Mouse (Mus musculus) heart, adult 2 months (tissue): ENCODE results near the gene St8sia1. TPM values are rescaled to one million over a fixed set of nuclear protein-coding genes. Genes with fewer than 3 reads are reported as not detected.
A peak's percentile ranks its signal among the peaks of the same experiment; 100 is the strongest.

Source experiments
- DNase-seq, 2 experiments: peaks; one replicate each; pipeline ENCODE4 v3.0.0; 2021
- H3K27ac ChIP-seq: fragments of 200-600 bp; 2 replicates; pipeline ENCODE4 v1.8.1; 2022
- H3K27me3 ChIP-seq: fragments of 200-500 bp; 2 replicates; pipeline ENCODE4 v1.6.1; 2012; ENCODE audit warnings: mild to moderate bottlenecking, low read length, inconsistent platforms, mixed read lengths; ENCODE audit not compliant: control insufficient read depth, insufficient read depth
- H3K36me3 ChIP-seq: fragments of 200-500 bp; 2 replicates; pipeline ENCODE4 v1.6.1; 2012; ENCODE audit warnings: low read length, inconsistent platforms; ENCODE audit not compliant: control insufficient read depth, insufficient read depth
- H3K4me1 ChIP-seq: fragments of 200-500 bp; 2 replicates; pipeline ENCODE4 v1.6.1; 2011; ENCODE audit warnings: low read length; ENCODE audit not compliant: control insufficient read depth, insufficient read depth
- H3K4me3 ChIP-seq: fragments of 200-600 bp; 2 replicates; pipeline ENCODE4 v1.8.1; 2022
- H3K79me2 ChIP-seq: fragments of 200-500 bp; replicated peaks from 2 replicates; pipeline ENCODE4 v1.6.1; 2012; ENCODE audit warnings: mild to moderate bottlenecking, inconsistent platforms, low read length, moderate library complexity, mixed read lengths; ENCODE audit not compliant: control insufficient read depth, insufficient read depth
- H3K9ac ChIP-seq: fragments of 200-500 bp; 2 replicates; pipeline ENCODE4 v1.6.1; 2012; ENCODE audit warnings: low read depth, mild to moderate bottlenecking, control low read depth, inconsistent platforms, low read length, mixed read lengths
- CTCF ChIP-seq: fragments of 200-600 bp; IDR thresholded peaks from 2 replicates; pipeline ENCODE4 v1.8.1; 2022; ENCODE audit warnings: antibody characterized with exemption, mild to moderate bottlenecking, moderate library complexity
- EP300 ChIP-seq: fragments of 200-500 bp; IDR thresholded peaks from 2 replicates; pipeline ENCODE4 v1.6.1; 2011; ENCODE audit warnings: low read depth, low read length, control low read depth; ENCODE audit not compliant: insufficient read depth
- POLR2A ChIP-seq: fragments of 200-500 bp; IDR thresholded peaks from 2 replicates; pipeline ENCODE4 v1.6.1; 2011; ENCODE audit warnings: mild to moderate bottlenecking, low read depth, low read length, control low read depth; ENCODE audit not compliant: insufficient read depth
- WGBS: fragments of 180-500 bp; shearing (Covaris S2); methylation state at CpG from one replicate; pipeline ENCODE4 v1.1.7; 2018; 5-methylcytosine and 5-hydroxymethylcytosine counted together
- intact Hi-C: fragments of 180-260 bp; cut with DNase I; formaldehyde crosslinking; loops from one replicate; pipeline ENCODE4 v1.15.1; 2025
- polyA plus RNA-seq: library from polyadenylated mRNA; depleted of rRNA; stranded (reverse); fragments of >200 nt; gene quantifications from 2 replicates; pipeline ENCODE4 v1.2.3, GENCODE M21; 2012
- total RNA-seq, 2 experiments: library from RNA; stranded (reverse); gene quantifications; 2 replicates each; pipeline ENCODE4 v1.2.3; 2021

The St8sia1 gene
- total and polyA plus RNA-seq, 3 experiments = 0.10 to 0.11 (median 0.10) TPM

DNA sequence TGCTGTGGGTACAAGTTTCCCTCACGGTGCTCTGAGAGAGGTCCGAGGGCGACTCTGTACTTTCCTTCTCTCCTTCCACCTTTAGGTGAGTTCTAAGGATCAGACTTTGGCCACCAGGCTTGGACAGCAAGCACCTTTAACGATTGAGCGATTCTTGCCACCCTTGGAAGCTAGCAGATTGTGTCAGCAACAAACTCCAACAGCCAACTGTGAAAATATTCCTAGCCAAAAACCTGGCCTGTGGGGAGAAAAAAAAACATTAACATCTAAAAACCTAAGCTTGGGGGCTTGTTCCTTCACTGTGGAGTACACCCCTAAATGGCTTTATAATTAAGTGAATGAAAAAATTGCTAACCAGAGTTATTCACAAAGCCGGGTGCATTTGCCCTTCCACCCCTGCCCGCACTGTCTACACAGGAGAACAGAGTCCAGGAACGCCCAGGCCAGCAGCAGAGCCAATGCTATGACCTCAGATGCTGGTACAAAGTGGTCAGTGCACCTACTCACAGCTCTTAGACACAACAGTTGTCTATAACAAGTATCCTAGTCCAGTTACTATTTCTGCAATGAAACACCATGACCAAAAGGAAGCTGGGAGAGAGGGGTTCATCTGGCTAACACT is 83.3 kb downstream of the St8sia1 start:
- DNase-seq = no peak
- intact Hi-C loops = loop anchor here (5.0 kb wide), 1 partner anchor 36 kb away; no protein-coding TSS in a partner anchor
- Histone ChIP-seq H3K4me1 (peaks cover 3% of the 10 kb centered on the region; the same call in 1 of the 2 replicates), H3K79me2 (no peaks in the 10 kb centered on the region), H3K4me3 (no peak overlapping the region), H3K27ac (no peak overlapping the region), H3K9ac (no peak overlapping the region), H3K27me3 (no peaks in the 10 kb centered on the region; the same call in 1 of the 2 replicates), H3K36me3 (no peaks in the 10 kb centered on the region)
- 92% methylated on average over 8 of the region's 8 CpGs for WGBS
- no peak for TF ChIP-seq EP300
- TF ChIP-seq POLR2A = no peak
- no peak for TF ChIP-seq CTCF

DNA sequence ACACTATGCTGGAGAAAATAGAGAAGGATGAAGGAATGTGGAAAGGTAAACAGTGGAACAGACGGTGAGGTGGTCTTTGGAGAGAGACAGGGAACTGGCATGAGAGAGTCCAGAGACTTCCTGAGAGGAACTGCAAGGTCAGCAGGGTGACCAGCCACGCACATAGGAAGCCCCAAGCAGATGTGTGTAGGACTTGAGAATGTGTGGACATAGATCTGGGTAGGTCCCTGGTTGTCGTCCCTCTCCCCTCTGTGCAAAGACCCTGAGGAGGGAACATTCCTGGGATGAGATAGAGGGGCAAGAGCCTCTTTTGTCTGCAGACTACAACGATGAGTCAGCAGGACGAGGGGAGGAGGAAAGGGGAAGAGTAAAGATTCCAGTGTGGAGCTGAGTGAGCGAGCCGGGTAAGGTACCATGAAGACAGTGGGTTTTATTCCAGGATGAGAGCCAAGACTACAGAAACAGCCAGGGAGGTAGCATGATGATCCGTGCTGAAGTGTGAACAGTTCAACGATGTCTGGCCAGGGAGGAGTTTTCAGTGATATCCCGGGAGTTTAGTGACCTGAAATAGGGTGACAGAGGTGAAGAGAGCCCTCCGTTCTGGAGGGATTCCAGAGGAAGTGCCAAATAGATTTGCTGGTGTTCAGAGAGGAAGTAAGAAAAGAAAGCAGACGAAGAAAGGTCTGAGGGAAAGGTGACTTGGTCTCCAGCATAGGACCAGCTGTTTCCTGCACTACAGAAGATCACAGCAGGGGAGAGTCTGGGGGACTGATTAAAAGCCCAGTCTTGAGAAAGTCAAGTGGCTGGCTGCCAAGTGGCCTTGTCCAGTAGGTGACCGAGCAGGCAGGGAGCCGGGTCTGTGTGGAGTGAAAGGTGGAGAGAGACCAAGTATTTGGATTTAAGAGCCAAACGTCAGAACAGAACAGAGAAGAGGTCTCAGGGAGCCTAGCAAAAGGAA is 85.2 kb downstream of the St8sia1 start:
- no peaks in the 10 kb centered on the region for H3K36me3 ChIP-seq
- no peaks in the 10 kb centered on the region for H3K79me2 ChIP-seq
- DNase-seq = peak; percentile 26 to 31
- TF ChIP-seq POLR2A (no peak), CTCF (no peak), EP300 (no peak)
- 6% methylated on average over 15 of the region's 15 CpGs for WGBS
- intact Hi-C loops = loop anchor here (10.0 kb wide), 1 partner anchor 86 kb away; the partner anchor contains the start of gene St8sia1
- no peak overlapping the region for H3K9ac ChIP-seq
- H3K4me1 ChIP-seq = peaks cover 3% of the 10 kb centered on the region; the same call in 1 of the 2 replicates
- no peak overlapping the region for H3K27ac ChIP-seq
- H3K4me3 ChIP-seq = no peak overlapping the region
- no peaks in the 10 kb centered on the region; the same call in 1 of the 2 replicates for H3K27me3 ChIP-seq

DNA sequence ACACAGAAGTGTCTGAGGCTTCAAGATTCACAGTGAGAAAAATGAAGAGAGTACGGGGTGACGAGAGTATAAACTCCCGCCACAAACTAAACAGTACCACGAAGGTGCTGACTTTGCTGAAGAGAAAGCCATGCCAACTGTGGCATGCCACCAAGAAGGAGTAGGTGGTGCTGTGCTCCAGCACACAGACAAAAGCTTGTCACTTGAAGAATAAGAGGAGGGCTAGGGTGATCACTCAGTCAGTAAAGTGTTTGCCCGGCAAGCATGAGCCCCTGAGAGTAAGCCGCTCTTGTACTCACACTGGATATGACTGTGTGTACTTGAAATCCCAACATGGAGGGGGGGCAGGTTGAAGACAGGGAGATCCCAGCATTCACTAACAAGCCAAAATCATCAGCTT is 87.0 kb downstream of the St8sia1 start:
- no peak overlapping the region for H3K27ac ChIP-seq

DNA sequence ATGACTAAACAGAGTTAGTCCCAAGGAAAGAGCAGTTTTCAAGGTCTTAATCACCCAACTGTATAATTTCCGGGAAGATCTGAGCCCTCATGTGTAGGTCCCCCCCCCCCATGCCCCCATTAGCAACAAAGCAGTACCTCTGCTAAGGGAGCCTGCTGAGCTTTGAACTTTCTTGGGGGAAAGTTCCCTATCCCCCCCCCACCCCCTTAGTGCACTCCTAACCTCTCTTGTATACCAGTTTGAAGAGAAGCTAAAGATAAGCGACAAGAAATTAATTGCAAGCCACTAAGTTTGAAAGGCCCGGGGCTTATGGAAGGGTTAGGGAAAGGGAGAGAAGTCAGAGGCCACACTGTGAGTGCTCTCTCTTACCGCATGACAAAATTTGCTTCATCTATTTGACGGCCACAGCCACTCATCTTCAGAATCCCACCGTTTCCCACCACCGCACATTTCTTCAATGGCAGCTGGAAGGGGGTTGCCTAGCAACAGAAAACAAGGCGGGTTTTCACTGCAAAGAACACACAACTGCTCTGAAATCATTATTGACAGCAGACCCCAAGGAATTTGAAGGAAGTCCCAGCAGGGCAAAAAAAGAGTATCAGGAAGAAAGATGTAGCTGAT is 87.9 kb downstream of the St8sia1 start:
- H3K4me1 ChIP-seq = peaks cover 3% of the 10 kb centered on the region; the same call in 1 of the 2 replicates
- no peak overlapping the region for H3K27ac ChIP-seq
- intact Hi-C loops = loop anchor here (2.0 to 10.0 kb wide), 2 partner anchors 26 to 88 kb away; partner anchors contain the start of gene St8sia1
- no peak overlapping the region for H3K4me3 ChIP-seq
- no peak overlapping the region for H3K9ac ChIP-seq
- no peak for DNase-seq
- H3K36me3 ChIP-seq = no peaks in the 10 kb centered on the region
- TF ChIP-seq CTCF (no peak), POLR2A (no peak), EP300 (no peak)
- H3K27me3 ChIP-seq = no peaks in the 10 kb centered on the region
- no peaks in the 10 kb centered on the region for H3K79me2 ChIP-seq
- WGBS = 59% methylated on average over 8 of the region's 8 CpGs

More for the DNA sequence above, 87.0 kb downstream of the St8sia1 start:
- Histone ChIP-seq H3K4me3 (no peak overlapping the region), H3K4me1 (peaks cover 3% of the 10 kb centered on the region; the same call in 1 of the 2 replicates), H3K27me3 (no peaks in the 10 kb centered on the region), H3K9ac (no peak overlapping the region), H3K79me2 (no peaks in the 10 kb centered on the region), H3K36me3 (no peaks in the 10 kb centered on the region)
- DNase-seq = no peak
- intact Hi-C loops = loop anchor here (2.0 to 10.0 kb wide), 2 partner anchors 26 to 88 kb away; partner anchors contain the start of gene St8sia1
- WGBS = 72% methylated on average over 6 of the region's 6 CpGs
- TF ChIP-seq EP300 (no peak), POLR2A (no peak), CTCF (no peak)

DNA sequence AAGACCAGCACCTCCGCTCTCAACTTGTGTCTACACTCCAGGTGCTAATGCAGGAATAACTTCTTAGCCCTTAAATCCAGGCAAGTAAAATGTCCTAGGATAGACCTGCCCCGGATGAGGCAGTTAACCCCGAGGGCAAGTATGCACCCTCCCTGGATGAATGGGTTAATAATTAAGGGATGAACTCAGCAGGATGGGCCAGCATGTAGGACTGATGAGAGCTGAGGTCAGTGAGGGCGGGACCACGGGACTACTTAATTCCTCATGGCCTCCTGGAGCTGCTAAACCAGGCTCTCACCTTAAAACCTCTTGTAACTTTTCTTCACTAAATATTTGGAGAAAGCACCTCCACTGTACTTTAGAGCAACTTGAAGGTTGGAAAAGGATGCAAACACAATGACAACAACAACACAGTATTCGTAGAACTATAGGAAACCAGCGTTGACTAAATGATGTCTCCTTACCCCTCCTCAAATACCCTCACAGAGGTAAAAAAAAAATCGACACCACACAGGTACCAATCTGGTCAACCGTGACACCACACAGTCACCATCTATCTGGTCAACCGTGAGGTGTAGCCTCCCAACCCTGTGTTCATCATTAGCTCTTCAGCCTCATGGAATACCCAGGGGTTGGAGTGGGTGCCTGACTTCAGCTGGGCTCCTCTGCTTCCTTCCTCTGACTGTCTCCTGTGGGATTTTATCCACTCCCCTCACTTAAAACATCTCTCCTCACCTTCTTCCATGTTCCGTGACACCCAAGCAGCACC is 90.3 kb downstream of the St8sia1 start:
- intact Hi-C loops = loop anchor here (10.0 kb wide), 1 partner anchor 91 kb away; the partner anchor contains the start of gene St8sia1
- H3K9ac ChIP-seq = no peak overlapping the region
- H3K4me3 ChIP-seq = no peak overlapping the region
- TF ChIP-seq POLR2A (no peak), CTCF (no peak), EP300 (no peak)
- H3K79me2 ChIP-seq = no peaks in the 10 kb centered on the region
- no peak for DNase-seq
- peaks cover 3% of the 10 kb centered on the region; the same call in 1 of the 2 replicates for H3K4me1 ChIP-seq
- no peaks in the 10 kb centered on the region for H3K36me3 ChIP-seq
- WGBS = 82% methylated on average over 11 of the region's 11 CpGs
- H3K27me3 ChIP-seq = no peaks in the 10 kb centered on the region
- no peak overlapping the region for H3K27ac ChIP-seq
